Mouse (Mus musculus): Measurements from ENCODE around the gene Mas1. TPM values are rescaled to one million over a fixed set of nuclear protein-coding genes. Genes with fewer than 3 reads are reported as not detected.

The Mas1 gene
- polyA plus RNA-seq, 1 experiment from 2014 or later: not detected

DNA sequence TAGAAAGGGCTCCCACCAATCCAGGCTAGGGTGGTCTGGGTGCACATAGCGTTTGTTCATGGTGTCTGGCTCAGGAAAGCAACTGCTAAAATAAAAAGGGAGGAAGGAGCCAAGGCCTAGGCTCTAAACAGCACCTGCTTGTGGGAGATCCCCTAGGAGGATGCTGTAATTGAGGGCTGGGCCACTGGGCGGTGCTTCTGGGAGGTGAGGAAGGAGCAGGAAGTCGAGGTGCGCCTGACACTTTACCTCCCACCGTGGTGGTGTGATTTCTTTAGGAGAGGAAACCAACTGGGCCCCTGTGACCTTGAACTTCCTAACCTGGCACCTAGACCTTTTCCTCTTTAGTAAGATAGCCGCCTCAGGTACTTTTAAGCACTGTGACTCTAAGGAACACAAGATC, 18.7 kb upstream of the Mas1 start:
- H3K9ac ChIP-seq (ENCODE audit: low read depth, low read length): no peak overlapping the region
- 48% methylated on average over 6 of the region's 6 CpGs for WGBS

DNA sequence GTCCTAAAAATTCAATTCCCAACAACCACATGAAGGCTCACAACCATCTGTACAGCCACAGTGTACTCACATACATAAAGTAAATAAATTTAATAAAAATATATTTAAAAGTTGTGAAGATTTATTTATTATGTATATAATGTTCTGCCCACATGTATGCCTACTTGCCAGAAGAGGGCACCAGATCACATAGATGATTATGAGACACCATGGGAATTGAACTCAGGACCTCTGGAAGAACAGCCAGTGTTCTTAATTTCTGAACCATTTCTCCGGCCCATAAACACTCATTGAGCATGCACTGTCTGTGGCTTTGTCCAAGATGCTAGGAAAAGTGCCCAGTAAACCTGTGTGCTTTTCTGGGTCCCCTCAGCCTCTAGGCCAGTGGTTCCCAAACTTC, 13.3 kb upstream of the Mas1 start:
- H3K27me3 ChIP-seq (ENCODE audit: control insufficient read depth, insufficient read depth, low read depth, low read length): no peaks in the 10 kb centered on the region

More for the DNA sequence above, 18.7 kb upstream of the Mas1 start:
- no peaks in the 10 kb centered on the region for H3K9me3 ChIP-seq (replicated peaks; ENCODE audit: control insufficient read depth, low read length, poor library complexity, severe bottlenecking)
- H3K36me3 ChIP-seq (ENCODE audit: control insufficient read depth, insufficient read depth, low read length): no peaks in the 10 kb centered on the region; the same call in 1 of the 2 replicates
- H3K4me1 ChIP-seq (ENCODE audit: control insufficient read depth, insufficient read depth, low read length): no peaks in the 10 kb centered on the region
- no peak overlapping the region for H3K4me3 ChIP-seq (ENCODE audit: low read depth, low read length)
- no peak overlapping the region for H3K27ac ChIP-seq (ENCODE audit: low read length)
- no peak overlapping the region for H3K4me2 ChIP-seq (ENCODE audit: low read length)
- no peak for ATAC-seq
- no peaks in the 10 kb centered on the region for H3K27me3 ChIP-seq (ENCODE audit: control insufficient read depth, insufficient read depth, low read depth, low read length)

DNA sequence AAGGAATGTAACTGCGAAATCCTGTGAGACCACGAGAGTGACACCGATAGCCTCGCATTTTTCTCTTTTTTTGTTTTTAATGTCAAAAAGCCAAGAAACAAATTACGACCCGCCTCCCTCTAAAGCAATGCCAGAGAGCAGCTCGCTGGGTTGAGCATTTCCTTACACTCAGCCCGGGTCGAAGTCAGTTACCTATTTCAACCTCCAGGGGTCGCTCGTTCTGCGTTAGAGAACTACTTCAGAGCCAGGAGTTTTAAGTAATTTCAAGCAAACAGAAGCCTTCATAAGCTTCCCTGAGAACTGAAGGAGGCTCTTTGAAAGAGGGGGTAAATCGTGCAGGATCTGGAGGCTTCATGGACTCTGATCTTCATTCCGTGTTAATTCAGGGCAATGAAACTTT, 12.2 kb upstream of the Mas1 start:
- H3K9ac ChIP-seq (ENCODE audit: low read depth, low read length): peak overlapping the region; percentile 36
- H3K4me3 ChIP-seq (ENCODE audit: low read depth, low read length): no peak overlapping the region
- peak; percentile 64; the same call in 1 of the 2 replicates for ATAC-seq
- H3K27me3 ChIP-seq (ENCODE audit: control insufficient read depth, insufficient read depth, low read depth, low read length): no peaks in the 10 kb centered on the region
- no peaks in the 10 kb centered on the region for H3K36me3 ChIP-seq (ENCODE audit: control insufficient read depth, insufficient read depth, low read length)
- H3K27ac ChIP-seq (ENCODE audit: low read length): no peak overlapping the region
- no peaks in the 10 kb centered on the region; the same call in 1 of the 2 replicates for H3K4me1 ChIP-seq (ENCODE audit: control insufficient read depth, insufficient read depth, low read length)
- H3K4me2 ChIP-seq (ENCODE audit: low read length): peak overlapping the region; percentile 43
- 2% methylated on average over 14 of the region's 14 CpGs for WGBS
- no peaks in the 10 kb centered on the region for H3K9me3 ChIP-seq (replicated peaks; ENCODE audit: control insufficient read depth, low read length, poor library complexity, severe bottlenecking)

More for the DNA sequence above, 13.3 kb upstream of the Mas1 start:
- no peak overlapping the region for H3K27ac ChIP-seq (ENCODE audit: low read length)
- H3K4me2 ChIP-seq (ENCODE audit: low read length): no peak overlapping the region
- H3K36me3 ChIP-seq (ENCODE audit: control insufficient read depth, insufficient read depth, low read length): no peaks in the 10 kb centered on the region
- 100% methylated on average over 1 of the region's 1 CpGs for WGBS
- H3K4me3 ChIP-seq (ENCODE audit: low read depth, low read length): no peak overlapping the region
- H3K4me1 ChIP-seq (ENCODE audit: control insufficient read depth, insufficient read depth, low read length): no peaks in the 10 kb centered on the region; the same call in 1 of the 2 replicates
- H3K9ac ChIP-seq (ENCODE audit: low read depth, low read length): no peak overlapping the region
- no peak for ATAC-seq
- no peaks in the 10 kb centered on the region for H3K9me3 ChIP-seq (replicated peaks; ENCODE audit: control insufficient read depth, low read length, poor library complexity, severe bottlenecking)

DNA sequence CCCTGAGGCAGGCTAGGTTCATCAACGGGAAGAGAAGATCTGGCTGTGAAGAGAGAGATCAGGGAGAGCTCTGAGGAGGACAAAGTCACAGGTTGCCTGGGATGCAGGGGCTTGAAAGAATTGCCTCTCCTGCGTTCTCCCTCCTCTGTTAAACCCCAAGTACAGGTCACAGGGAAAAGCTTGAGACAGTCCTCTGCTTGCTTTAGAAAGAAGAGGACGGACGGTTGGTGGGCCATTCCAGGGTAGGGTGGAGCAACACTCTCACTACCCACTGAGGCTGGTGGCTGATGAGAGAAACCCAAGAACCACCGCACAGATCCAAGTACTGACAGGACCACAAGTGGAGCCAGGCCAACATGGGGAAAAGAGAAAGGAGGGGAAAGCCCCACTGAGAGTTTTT, 7.8 kb upstream of the Mas1 start, which contains the start of gene Mrgprh:
Gene Mrgprh (plus strand): TSS at position 301 of the 400 bp plus-strand sequence.
- H3K27ac ChIP-seq (ENCODE audit: low read length): no peak within 1 kb of the TSS
- ATAC-seq: no peak
- H3K4me2 ChIP-seq (ENCODE audit: low read length): no peak within 1 kb of the TSS
- no peak within 1 kb of the TSS for H3K9ac ChIP-seq (ENCODE audit: low read depth, low read length)
- no peaks in the 10 kb centered on the region for H3K9me3 ChIP-seq (replicated peaks; ENCODE audit: control insufficient read depth, low read length, poor library complexity, severe bottlenecking)
- H3K4me1 ChIP-seq (ENCODE audit: control insufficient read depth, insufficient read depth, low read length): no peaks in the 10 kb centered on the region; the same call in 1 of the 2 replicates
- no peaks in the 10 kb centered on the region for H3K36me3 ChIP-seq (ENCODE audit: control insufficient read depth, insufficient read depth, low read length)
- H3K4me3 ChIP-seq (ENCODE audit: low read depth, low read length): no peak within 1 kb of the TSS
- WGBS: 73% methylated on average over 5 of the region's 5 CpGs
- no peaks in the 10 kb centered on the region for H3K27me3 ChIP-seq (ENCODE audit: control insufficient read depth, insufficient read depth, low read depth, low read length)

DNA sequence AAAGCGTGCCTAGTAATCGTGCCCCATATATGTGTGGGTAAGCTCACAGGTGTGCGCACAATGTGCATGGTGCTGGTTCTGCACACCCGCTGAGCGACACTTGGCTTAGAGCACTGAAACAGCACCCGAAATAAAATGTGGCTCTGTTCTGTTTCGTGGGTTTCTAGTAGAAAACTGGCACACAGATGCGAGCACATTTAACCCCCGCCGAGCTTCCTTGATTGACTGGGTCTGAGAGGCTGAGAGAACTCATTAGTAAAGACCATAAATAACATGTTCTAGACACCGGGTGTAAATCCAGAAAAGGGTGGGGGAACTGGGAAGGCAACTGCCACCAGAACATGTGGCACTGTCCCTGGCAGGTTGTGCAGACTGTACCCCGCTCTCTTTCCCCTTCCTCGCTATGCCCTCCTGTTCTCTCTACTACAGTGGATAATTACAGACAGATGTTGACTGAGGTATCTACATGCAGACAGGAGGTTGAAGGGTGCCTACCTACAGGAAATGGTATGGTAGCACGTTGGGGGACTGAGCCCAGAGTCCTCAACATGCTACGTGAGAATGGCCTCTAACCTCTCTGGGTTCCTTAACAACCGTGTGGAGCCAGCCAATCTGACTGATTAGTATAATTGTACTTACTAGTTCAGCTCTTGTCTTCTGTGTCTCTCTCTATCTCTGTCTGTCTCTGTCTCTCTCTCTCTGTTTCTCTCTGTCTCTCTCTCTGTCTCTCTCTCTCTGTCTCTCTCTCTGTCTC, 4.5 kb upstream of the Mas1 start:
- no peaks in the 10 kb centered on the region for H3K36me3 ChIP-seq (ENCODE audit: control insufficient read depth, insufficient read depth, low read length)
- H3K27ac ChIP-seq (ENCODE audit: low read length): no peak overlapping the region
- ATAC-seq: no peak
- H3K9me3 ChIP-seq (replicated peaks; ENCODE audit: control insufficient read depth, low read length, poor library complexity, severe bottlenecking): no peaks in the 10 kb centered on the region
- no peaks in the 10 kb centered on the region for H3K4me1 ChIP-seq (ENCODE audit: control insufficient read depth, insufficient read depth, low read length)
- no peak overlapping the region for H3K4me3 ChIP-seq (ENCODE audit: low read depth, low read length)
- WGBS: 79% methylated on average over 16 of the region's 16 CpGs
- no peak overlapping the region for H3K9ac ChIP-seq (ENCODE audit: low read depth, low read length)
- no peaks in the 10 kb centered on the region for H3K27me3 ChIP-seq (ENCODE audit: control insufficient read depth, insufficient read depth, low read depth, low read length)
- H3K4me2 ChIP-seq (ENCODE audit: low read length): no peak overlapping the region

DNA sequence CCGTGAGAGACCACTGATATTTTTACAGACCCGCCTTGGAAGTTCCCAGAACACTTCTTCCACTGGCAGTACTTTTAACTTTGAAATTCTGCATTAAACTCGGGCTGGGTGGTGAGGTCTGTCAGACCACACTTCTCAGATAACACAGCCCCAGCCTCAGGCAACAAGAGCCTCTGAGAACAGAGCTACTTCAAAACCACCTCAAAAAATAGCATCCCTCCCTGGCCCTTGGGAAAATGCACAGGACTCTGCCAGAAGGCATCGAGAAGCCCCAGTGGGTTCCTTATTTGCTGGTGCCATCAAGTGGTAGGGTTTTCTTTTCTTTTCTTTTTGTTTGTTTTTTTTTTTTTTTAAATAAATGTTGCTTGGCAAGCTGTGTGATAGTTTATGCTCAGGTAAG, 697 bp upstream of the Mas1 start:
- no peak for ATAC-seq
- H3K4me1 ChIP-seq (ENCODE audit: control insufficient read depth, insufficient read depth, low read length): no peaks in the 10 kb centered on the region
- H3K27ac ChIP-seq (ENCODE audit: low read length): no peak overlapping the region
- no peaks in the 10 kb centered on the region for H3K27me3 ChIP-seq (ENCODE audit: control insufficient read depth, insufficient read depth, low read depth, low read length)
- no peak overlapping the region for H3K9ac ChIP-seq (ENCODE audit: low read depth, low read length)
- WGBS: 44% methylated on average over 4 of the region's 4 CpGs
- H3K9me3 ChIP-seq (replicated peaks; ENCODE audit: control insufficient read depth, low read length, poor library complexity, severe bottlenecking): no peaks in the 10 kb centered on the region
- H3K4me2 ChIP-seq (ENCODE audit: low read length): no peak overlapping the region
- no peak overlapping the region for H3K4me3 ChIP-seq (ENCODE audit: low read depth, low read length)
- no peaks in the 10 kb centered on the region for H3K36me3 ChIP-seq (ENCODE audit: control insufficient read depth, insufficient read depth, low read length)

DNA sequence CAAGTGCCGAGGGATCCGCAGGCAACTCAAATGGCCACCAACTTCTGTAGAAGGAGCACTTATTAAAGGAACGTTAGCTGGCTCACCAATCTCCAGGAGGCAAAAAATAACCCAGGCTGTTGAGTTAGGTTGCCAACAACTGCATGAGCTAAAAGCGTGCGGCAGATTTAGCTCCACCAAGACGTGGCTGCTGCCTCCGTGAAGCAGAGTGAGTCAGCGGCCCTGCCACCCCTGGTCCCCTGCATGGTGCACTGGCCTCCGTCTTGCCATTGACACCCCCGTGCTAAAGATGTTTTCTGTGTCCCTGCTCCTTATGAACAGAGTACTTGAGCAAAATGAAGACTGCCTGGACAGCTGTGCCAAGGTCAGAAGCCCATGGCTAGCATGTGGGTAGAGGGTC, 1.1 kb downstream of the Mas1 start:
- 84% methylated on average over 10 of the region's 10 CpGs for WGBS
- no peak overlapping the region for H3K9ac ChIP-seq (ENCODE audit: low read depth, low read length)

DNA sequence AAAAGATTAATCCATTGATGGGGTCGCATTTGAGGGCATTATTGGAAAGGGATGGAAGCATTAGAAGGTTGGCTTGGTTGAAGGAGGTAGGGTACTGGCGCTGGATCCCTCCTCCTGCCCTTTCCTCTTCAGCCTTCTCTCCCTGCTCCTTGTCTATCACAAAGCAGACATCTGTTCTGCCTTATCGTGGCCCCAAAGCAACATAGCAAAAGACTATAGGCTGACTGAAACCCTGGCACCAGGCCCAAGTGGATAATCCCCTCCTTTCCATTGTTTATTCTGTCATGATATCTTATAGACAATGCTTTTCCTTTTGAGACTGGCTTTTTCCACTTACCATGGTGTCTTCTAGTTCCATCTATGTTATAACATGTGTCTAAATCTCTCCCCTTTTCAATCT, 2.5 kb downstream of the Mas1 start:
- Histone ChIP-seq H3K4me3 (ENCODE audit: low read depth, low read length) (no peak overlapping the region), H3K27me3 (ENCODE audit: control insufficient read depth, insufficient read depth, low read depth, low read length) (no peaks in the 10 kb centered on the region), H3K36me3 (ENCODE audit: control insufficient read depth, insufficient read depth, low read length) (no peaks in the 10 kb centered on the region), H3K9ac (ENCODE audit: low read depth, low read length) (no peak overlapping the region), H3K9me3 (replicated peaks; ENCODE audit: control insufficient read depth, low read length, poor library complexity, severe bottlenecking) (no peaks in the 10 kb centered on the region), H3K4me1 (ENCODE audit: control insufficient read depth, insufficient read depth, low read length) (no peaks in the 10 kb centered on the region), H3K27ac (ENCODE audit: low read length) (no peak overlapping the region), H3K4me2 (ENCODE audit: low read length) (no peak overlapping the region)
- no peak for ATAC-seq
- WGBS: 55% methylated on average over 3 of the region's 3 CpGs

More for the DNA sequence above, 1.1 kb downstream of the Mas1 start:
- Histone ChIP-seq H3K27me3 (ENCODE audit: control insufficient read depth, insufficient read depth, low read depth, low read length) (no peaks in the 10 kb centered on the region), H3K36me3 (ENCODE audit: control insufficient read depth, insufficient read depth, low read length) (no peaks in the 10 kb centered on the region), H3K27ac (ENCODE audit: low read length) (no peak overlapping the region), H3K4me3 (ENCODE audit: low read depth, low read length) (no peak overlapping the region), H3K4me2 (ENCODE audit: low read length) (no peak overlapping the region), H3K4me1 (ENCODE audit: control insufficient read depth, insufficient read depth, low read length) (no peaks in the 10 kb centered on the region), H3K9me3 (replicated peaks; ENCODE audit: control insufficient read depth, low read length, poor library complexity, severe bottlenecking) (no peaks in the 10 kb centered on the region)
- no peak for ATAC-seq

DNA sequence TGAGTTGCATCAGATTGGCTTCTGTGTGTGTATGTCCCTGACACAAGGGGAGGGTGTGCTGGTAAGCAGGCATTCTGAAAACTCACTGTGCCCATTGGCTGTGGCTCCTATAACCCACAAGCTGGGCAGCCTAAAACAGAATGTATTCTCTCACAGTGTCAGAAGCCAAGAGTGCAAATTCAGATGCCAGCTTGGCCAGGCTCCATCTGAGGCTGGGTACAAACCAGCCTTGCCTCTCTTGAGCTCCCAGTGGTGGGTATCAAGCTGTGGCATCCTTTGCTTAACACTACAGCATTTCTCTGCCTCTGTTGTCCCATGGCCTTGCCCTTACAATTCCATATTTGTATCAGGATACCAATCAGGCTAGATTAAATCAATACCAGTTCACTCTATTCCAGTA, 3.8 kb downstream of the Mas1 start:
- H3K9me3 ChIP-seq (replicated peaks; ENCODE audit: control insufficient read depth, low read length, poor library complexity, severe bottlenecking): no peaks in the 10 kb centered on the region
- H3K27me3 ChIP-seq (ENCODE audit: control insufficient read depth, insufficient read depth, low read depth, low read length): no peaks in the 10 kb centered on the region
- no peaks in the 10 kb centered on the region for H3K4me1 ChIP-seq (ENCODE audit: control insufficient read depth, insufficient read depth, low read length)
- no peak overlapping the region for H3K4me2 ChIP-seq (ENCODE audit: low read length)
- no peaks in the 10 kb centered on the region for H3K36me3 ChIP-seq (ENCODE audit: control insufficient read depth, insufficient read depth, low read length)
- H3K4me3 ChIP-seq (ENCODE audit: low read depth, low read length): no peak overlapping the region
- ATAC-seq: no peak
- no peak overlapping the region for H3K9ac ChIP-seq (ENCODE audit: low read depth, low read length)
- no peak overlapping the region for H3K27ac ChIP-seq (ENCODE audit: low read length)
